In genomic region chr11:9056937-9057336, GRCm38 (mm10) we compare ENCODE assay signal across 15 mouse cellular contexts. TPM values are rescaled to one million over a fixed set of nuclear protein-coding genes. Genes with fewer than 3 reads are reported as not detected.
"Had no signal": no experiment of that assay in that cellular context is flagged by ENCODE, and none has a peak within 500 bp of the region (broad histone marks: within the 10 kb centered on the region; RNA-seq: fewer than 3 reads in every experiment).

No protein-coding gene starts in this region.

- DNase-seq: kidney, adult 18-20 months; kidney, adult 9 months; kidney, postnatal 25 days; layer of hippocampus, adult 9-11 months; liver, postnatal 0 days; lung, postnatal 14 days; lung, postnatal 4 days; thymus, adult 18-20 months; thymus, postnatal 14 days; thymus, postnatal 4 days had no signal

- ATAC-seq: intestine, embryonic 16.5 days; liver, postnatal 0 days; midbrain, embryonic 13.5 days; midbrain, embryonic 16.5 days had no signal

RNA-seq across cellular contexts. Expression of gene Sun3, which starts 8.1 kb away (rescaled TPM):
- total RNA-seq: monocyte, adult 5-6 weeks; neutrophil, adult 5-6 weeks had no signal

RNA-seq across cellular contexts. Expression of gene Gm11992, which starts 8.5 kb away (rescaled TPM):
- total RNA-seq: monocyte, adult 5-6 weeks had no signal
